Mouse (Mus musculus) layer of hippocampus, adult 9-11 months (tissue): ENCODE results near the gene Ift22.
A peak's percentile ranks its signal among the peaks of the same experiment; 100 is the strongest.

Source experiments
- DNase-seq: peaks from one replicate; pipeline ENCODE4 v3.0.0; 2022

Ift22 gene

GRCm38 (mm10) chr5:136907991-136908857, at the start of gene Ift22:
TSS of gene Ift22 (plus strand) at chr5:136908150.
- peak; percentile 93 for DNase-seq

DNA sequence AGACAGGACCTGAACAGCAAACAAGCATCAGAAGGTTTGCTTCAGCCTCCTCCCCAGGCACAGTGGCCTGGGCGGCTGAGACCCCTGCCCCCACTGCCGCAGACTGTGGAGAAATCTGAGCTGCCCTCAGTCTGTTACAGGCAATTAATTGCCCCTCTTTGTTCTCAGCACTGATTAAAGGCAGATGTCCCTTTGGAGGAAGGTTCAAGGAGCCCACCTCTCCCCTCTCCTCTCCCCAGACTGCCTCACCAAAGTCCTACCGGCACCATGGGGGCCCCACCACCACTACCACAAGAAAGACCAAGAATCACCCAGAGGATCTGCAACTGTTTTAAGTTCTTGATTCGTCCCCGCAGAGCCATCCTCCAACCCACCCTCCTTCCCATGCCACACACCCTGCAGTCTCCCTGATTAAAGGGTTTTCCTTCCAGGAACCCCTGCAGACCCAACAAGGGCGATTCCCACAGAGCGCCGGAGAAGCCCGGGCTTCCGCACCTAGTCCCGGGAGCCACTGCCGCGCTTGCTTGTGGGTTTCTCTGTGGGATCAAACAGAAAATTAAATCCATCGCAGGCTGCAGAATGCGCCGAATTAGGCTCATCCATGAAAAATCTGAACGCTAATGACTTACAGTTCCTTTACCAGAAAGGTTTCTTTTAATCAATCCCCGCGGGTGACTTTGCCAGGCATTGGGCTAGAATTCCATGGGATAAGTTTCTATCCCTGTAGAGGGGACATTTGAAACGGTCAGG, 46.6 kb upstream of the Ift22 start:
- no peak for DNase-seq

GRCm38 (mm10) chr5:136862806-136863205, 45.1 kb upstream of the Ift22 start:
- DNase-seq, result no peak

DNA sequence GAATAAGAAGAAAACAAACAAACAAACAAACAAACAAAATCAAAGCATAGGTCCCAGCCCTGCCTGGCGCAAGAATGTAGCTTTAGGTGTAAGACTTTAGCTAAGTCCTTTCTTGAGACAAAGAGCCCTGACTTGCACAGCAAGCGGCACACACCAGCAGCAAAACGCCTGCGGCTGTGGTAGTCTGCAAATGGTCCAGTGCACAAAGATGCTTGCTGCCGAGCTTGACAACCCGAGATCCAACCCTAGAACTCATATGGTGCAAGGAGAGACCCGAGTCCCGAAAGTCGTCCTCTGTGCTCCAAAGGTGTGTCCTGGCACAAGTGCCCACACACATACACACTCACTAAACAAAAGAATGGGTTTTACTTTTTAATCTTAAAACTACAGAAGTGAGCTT, 44.7 kb upstream of the Ift22 start:
- no peak for DNase-seq

DNA sequence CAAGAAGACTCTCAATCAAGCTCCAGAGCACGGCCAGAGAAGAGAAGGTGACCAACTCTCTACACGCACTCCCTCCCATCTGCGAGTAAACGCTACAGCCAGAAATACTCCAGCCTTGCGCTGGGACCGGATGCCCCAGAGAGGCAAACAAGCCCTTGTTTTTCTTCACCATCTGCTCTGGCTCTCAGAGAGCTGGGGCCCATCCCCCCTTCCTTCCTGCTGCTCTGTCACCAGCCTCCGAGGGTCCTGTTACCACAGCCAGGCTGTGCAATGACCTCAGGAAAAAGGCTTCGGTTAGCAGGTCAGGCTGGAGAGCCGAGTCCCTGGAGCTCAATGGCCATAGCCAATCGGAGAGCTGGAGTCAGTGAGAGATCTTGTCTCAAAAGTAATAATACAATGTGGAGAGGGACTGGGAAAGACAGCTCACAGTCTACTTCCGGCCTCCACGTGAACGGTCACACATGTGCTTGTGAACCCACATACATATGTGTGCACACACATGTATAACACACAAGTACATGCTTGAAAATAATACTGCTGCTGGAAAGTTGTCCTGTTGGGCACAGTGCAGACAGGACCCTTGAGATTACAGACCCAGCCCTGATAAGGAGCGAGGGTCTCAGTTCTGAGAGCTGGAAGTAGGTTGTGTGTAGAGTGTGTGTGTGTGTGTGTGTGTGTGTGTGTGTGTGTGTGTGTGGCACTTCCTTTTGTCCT, 43.8 kb upstream of the Ift22 start:
- DNase-seq, result peak; percentile 8

DNA sequence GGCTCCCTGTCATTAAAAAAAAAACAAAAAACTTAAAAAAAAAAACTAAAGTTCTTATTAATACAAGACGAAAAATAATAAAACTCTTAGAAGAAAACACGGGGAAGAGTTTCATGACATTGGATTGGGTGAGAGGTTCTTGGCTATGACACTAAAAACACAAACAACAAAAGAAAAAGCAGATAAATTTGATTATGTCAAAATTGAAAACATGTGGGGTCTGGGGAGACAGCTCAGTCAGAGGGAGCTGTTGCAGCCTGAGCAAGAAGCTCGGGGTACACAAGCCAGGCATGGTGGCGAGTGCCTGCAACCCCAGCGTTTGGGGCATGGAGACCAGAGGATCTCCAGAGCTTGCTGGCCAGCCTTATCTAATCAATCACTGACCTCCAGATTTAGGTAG, 40.2 kb upstream of the Ift22 start:
- DNase-seq, result no peak

DNA sequence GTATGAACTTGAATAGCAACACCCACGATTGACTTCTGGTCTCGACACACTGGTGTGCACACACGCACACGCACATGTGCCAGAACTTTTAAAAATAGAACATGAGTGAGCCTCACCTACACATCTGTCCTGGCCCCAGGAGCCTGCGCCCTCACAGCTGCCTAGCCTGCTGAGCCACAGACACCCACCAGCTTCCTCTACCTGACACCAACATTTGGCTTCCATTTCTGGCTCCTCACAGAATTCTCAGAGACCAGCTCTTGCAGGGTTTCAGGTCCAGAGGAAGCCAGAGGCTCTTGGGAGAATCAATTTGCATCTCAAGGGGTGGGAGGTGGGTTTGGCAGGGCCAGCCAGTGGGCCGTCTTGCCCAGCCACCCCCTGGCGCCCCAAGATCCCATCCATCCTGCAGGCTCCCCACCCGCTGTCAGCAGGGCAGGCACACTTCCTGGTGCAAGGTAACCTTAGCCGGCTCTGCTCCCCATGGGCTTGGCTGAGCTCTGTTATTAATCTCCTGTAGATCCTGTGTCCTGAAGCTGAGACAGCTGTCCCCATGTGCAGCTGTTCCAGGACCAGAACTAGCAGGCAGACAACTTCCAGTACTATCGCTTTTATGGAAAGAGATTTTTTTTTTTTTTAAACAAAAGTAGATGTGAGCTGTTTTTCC, 38.4 kb upstream of the Ift22 start:
- no peak for DNase-seq

DNA sequence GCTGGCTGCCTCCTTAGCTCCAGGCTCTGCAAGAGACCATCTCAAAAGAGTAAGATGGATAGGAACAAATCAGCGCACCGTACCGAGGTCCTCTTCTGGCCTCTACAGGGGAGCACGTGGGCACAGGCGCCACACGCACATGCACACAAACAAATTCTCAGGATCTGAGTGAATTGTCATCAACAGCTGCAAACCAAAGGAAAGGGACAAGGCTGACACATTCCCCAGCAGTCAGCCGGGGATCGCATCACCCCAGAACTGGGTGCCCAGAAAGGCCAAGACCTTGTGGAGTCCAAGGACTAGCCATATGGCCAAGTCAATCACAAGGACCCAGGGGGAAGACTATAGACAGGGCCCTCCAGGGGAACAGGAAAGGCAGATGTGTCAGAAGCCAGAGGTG, 35.5 kb upstream of the Ift22 start:
- DNase-seq, result no peak

- no peak for DNase-seq
These were observed 33.7 kb upstream of the Ift22 start for GRCm38 (mm10) chr5:136874271-136874670.

DNA sequence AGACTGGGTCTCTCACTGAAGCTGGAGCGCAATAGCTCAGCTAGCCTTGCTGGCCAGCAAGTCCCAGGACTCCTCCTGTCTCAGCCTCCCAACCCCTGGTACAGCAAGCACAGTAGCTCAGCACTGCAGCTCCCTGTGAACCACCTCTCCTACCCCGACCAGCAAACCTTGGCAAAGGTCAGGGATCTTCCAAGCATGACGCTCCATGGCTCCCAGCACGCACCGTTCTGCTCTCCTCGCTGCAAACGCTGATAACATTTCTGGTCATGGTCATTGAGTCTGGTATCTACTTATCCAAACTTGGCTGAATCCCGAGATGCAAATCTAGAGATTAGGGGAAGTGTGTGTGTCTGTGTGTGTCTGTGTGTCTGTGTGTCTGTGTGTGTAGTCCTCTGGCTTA, 27.8 kb upstream of the Ift22 start:
- no peak for DNase-seq

DNA sequence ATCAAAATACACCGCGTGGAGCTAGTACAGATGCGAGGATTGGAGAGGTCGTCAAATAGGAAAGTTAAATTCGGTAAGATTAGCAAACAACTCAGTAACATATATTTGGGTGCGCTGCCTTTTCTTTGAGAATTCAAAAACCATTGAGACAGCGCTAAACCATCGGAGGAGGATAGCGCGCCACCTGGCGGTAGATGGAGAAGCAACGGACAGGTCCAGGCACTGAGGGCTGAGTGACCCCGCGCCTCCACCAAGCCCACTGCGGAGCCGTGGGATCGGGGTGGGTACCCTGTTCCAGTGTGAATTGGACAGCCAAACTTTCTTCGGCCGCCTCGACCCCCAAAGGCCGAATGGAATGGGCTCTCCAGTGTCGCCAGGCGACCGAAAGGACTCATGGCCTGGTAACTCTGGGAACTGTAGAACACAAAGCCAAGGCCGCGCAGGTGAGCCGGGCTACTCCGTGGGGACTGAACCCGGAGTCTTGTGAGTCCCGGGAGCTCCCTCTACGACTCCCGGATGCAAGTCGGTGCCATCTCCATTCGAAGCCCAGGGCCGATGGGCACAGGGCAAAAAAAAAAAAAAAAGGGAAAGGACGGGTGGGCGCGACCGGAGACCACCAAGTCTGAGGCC, 26.5 kb upstream of the Ift22 start:
- peak; percentile 29 for DNase-seq

DNA sequence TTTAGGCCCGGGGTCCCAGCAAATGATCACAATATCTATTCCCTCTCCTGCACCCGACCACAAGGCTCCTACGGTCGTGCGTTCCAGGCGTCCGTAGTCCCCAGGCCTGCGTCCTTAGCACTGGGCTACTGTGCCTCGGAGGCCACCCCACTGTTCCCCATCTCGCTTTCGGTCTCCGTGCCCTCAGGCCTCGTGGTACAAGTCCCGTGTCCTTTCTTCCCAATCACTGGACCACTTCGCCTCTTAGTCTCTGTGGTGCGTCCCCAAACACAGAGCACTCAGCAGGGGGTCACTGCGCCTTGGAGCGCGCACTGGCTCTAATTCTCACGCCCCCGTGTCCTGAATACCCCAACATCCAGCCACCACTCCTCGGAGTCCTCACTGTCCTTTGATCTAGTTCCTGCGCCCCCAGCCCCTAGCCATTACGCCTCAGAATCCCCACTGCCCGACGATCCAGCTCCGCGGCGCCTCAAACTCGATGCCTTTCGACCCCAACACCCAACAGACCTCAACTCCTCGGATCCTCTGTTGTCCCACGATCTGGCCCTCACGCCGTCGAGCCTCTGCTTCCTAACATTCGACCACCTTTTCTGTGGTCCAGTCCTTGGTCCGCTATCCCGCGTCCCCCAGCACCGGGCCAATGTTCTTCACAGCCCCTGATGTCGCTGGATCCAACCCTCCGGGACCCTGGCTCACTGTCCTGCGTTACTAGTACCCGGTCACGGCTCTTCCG, 25.7 kb upstream of the Ift22 start:
- DNase-seq, result no peak

DNA sequence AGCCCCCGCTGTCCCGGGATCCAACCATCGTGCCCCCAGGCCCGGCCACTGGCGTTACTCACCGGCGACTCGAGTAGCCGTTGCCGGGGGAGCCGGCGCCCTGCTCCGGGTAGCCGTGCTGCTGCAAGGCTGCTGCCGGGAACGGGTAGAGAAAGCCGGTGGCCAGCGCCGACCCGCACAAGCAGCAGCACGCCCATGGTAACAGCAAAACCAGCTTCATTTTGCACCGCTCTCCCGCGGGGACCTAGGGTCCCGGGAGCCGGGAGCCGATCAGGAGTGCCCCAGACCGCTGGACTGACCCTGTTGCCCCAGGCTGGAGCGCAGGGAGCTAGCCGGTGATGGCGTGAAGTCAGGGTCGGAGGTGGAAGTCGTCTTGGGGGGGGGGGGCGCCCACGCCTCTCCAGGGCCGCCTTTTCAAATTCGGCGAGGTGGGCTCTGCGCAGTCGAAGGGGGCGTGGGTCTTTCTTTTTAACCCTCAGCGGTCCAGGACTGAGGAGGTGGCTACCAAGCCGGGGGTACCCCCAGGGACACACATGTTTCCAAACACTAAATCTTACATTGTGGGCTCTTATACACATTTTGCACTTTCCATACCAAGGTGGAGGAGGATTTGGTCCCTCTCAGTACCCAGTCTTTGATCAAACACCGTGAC, 25.0 kb upstream of the Ift22 start, which contains the start of gene Col26a1:
Gene Col26a1, minus strand, starts transcription at position 422 of the 652 bp plus-strand sequence.
- DNase-seq, result no peak

GRCm38 (mm10) chr5:136886957-136887356, 21.0 kb upstream of the Ift22 start:
- DNase-seq, result no peak

GRCm38 (mm10) chr5:136888539-136889355, 19.2 kb upstream of the Ift22 start:
- DNase-seq, result no peak

GRCm38 (mm10) chr5:136894840-136895528, 13.0 kb upstream of the Ift22 start:
- DNase-seq, result no peak

- DNase-seq, result no peak
These were observed 12.4 kb upstream of the Ift22 start for GRCm38 (mm10) chr5:136895529-136895963.

DNA sequence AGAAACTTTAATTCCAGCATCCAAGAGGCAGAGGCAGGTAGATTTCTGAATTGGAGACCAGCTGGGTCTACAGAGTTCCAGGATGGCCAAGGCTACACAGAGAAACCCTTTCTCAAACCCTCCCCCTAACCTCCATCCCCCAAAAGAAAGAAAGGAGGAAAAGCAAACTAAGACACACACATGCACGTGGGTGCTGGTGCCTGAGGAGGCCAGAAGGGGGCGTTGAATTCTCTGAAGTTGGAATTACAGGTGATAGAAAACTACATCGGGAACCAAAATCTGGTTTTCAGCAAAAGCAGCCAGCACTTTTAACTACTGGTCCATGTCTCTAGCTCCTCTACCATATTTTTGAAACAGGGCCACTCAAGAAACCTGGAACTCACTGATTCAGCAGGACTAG, 3.3 kb upstream of the Ift22 start:
- no peak for DNase-seq

GRCm38 (mm10) chr5:136905630-136906029, 2.3 kb upstream of the Ift22 start:
- DNase-seq, result no peak

- DNase-seq, result no peak
These were observed 363 bp upstream of the Ift22 start for GRCm38 (mm10) chr5:136907587-136907986.
